Mouse (Mus musculus) embryonic facial prominence, embryonic 14.5 days (tissue): ENCODE measurements around the gene Krt80. TPM values are rescaled to one million over a fixed set of nuclear protein-coding genes. Genes with fewer than 3 reads are reported as not detected.
A peak's percentile ranks its signal among the peaks of the same experiment; 100 is the strongest.

Source experiments
- ATAC-seq: fragments of 200-750 bp; cut with Nextera tagmentation; 2 replicates; pipeline ENCODE4 v1.8.0; 2017; ENCODE audit warnings: low read depth, moderate number of reproducible peaks, moderate TSS enrichment
- DNase-seq: peaks from one replicate; pipeline ENCODE4 v3.0.0-alpha.2; 2015; ENCODE audit warnings: low spot score
- H3K27ac ChIP-seq: fragments of 300-500 bp; sonication (generic); replicated peaks from 2 replicates; pipeline ENCODE4 v1.5.1; 2014; ENCODE audit warnings: low read depth, mild to moderate bottlenecking, low read length, moderate library complexity
- H3K27me3 ChIP-seq: fragments of 300-500 bp; sonication (generic); replicated peaks from 2 replicates; pipeline ENCODE4 v1.6.1; 2014; ENCODE audit warnings: low read length; ENCODE audit not compliant: control insufficient read depth, insufficient read depth
- H3K36me3 ChIP-seq: fragments of 300-500 bp; sonication (generic); 2 replicates; pipeline ENCODE4 v1.6.1; 2014; ENCODE audit warnings: low read length, mixed read lengths; ENCODE audit not compliant: control insufficient read depth, insufficient read depth
- H3K4me1 ChIP-seq: fragments of 300-500 bp; sonication (generic); 2 replicates; pipeline ENCODE4 v1.6.1; 2014; ENCODE audit warnings: antibody characterized with exemption, low read length; ENCODE audit not compliant: control insufficient read depth, insufficient read depth
- H3K4me2 ChIP-seq: fragments of 300-500 bp; sonication (generic); 2 replicates; pipeline ENCODE4 v1.6.1; 2014; ENCODE audit warnings: low read depth, mild to moderate bottlenecking, low read length, moderate library complexity, mixed read lengths
- H3K4me3 ChIP-seq: fragments of 300-500 bp; sonication (generic); 2 replicates; pipeline ENCODE4 v1.5.1; 2014; ENCODE audit warnings: low read depth, mild to moderate bottlenecking, low read length
- H3K9ac ChIP-seq: fragments of 300-500 bp; sonication (generic); 2 replicates; pipeline ENCODE4 v1.6.1; 2014; ENCODE audit warnings: low read depth, mild to moderate bottlenecking, low read length, moderate library complexity, mixed read lengths
- H3K9me3 ChIP-seq: fragments of 300-500 bp; sonication (generic); 2 replicates; pipeline ENCODE4 v1.6.1; 2016; ENCODE audit warnings: low read length; ENCODE audit not compliant: control insufficient read depth
- WGBS: fragments of 180-500 bp; shearing (Covaris S2); extraction: QIAGEN DNeasy Blood & Tissue Kit; methylation state at CpG from one replicate; pipeline ENCODE4 v1.1.7; 2014; 5-methylcytosine and 5-hydroxymethylcytosine counted together
- polyA plus RNA-seq: library from polyadenylated mRNA; unstranded; fragments of >200 nt; fragmentation: Nextera tagmentation; extraction: Ambion mirVana; gene quantifications from 2 replicates; pipeline ENCODE4 v1.2.1, GENCODE M21; 2014

Krt80 gene
- 5.5 and 9.5 TPM in 2 replicates for polyA plus RNA-seq

GRCm38 (mm10) chr15:101370101-101370911, at the start of gene Krt80:
Gene Krt80 (minus strand): TSS chr15:101370162.
- Histone ChIP-seq H3K27ac (peak within 1 kb of the TSS; percentile 77), H3K9me3 (no peaks in the 10 kb centered on the region), H3K36me3 (no peaks in the 10 kb centered on the region), H3K4me2 (peak within 1 kb of the TSS; percentile 28; the same call in 1 of the 2 replicates), H3K4me1 (peaks cover 32% of the 10 kb centered on the region), H3K27me3 (0 out of 2 replicates have a peak, but pooled peaks cover 2% of the 10 kb centered on the region), H3K9ac (peak within 1 kb of the TSS; percentile 15; the same call in 1 of the 2 replicates), H3K4me3 (no peak within 1 kb of the TSS)
- DNase-seq (peak; percentile 93), ATAC-seq (peak; percentile 85)
- 33% methylated on average over 19 of the region's 22 CpGs for WGBS

GRCm38 (mm10) chr15:101418950-101419349, 49.0 kb upstream of the Krt80 start:
- ATAC-seq (no peak; the same call in 1 of the 2 replicates), DNase-seq (peak; percentile 54)
- H3K36me3 ChIP-seq = no peaks in the 10 kb centered on the region
- H3K4me3 ChIP-seq = no peak overlapping the region
- H3K27me3 ChIP-seq = no peaks in the 10 kb centered on the region
- H3K27ac ChIP-seq = no peak overlapping the region
- no peaks in the 10 kb centered on the region for H3K4me1 ChIP-seq
- H3K9ac ChIP-seq = no peak overlapping the region
- no peaks in the 10 kb centered on the region for H3K9me3 ChIP-seq
- no peak overlapping the region for H3K4me2 ChIP-seq
- 63% methylated on average over 4 of the region's 4 CpGs for WGBS

GRCm38 (mm10) chr15:101414807-101415565, 45.0 kb upstream of the Krt80 start:
- Histone ChIP-seq H3K27me3 (peaks cover 23% of the 10 kb centered on the region), H3K27ac (no peak overlapping the region), H3K9me3 (no peaks in the 10 kb centered on the region), H3K4me2 (no peak overlapping the region), H3K9ac (no peak overlapping the region), H3K36me3 (no peaks in the 10 kb centered on the region), H3K4me1 (no peaks in the 10 kb centered on the region; the same call in 1 of the 2 replicates), H3K4me3 (no peak overlapping the region)
- ATAC-seq (no peak), DNase-seq (no peak)
- 37% methylated on average over 11 of the region's 11 CpGs for WGBS

GRCm38 (mm10) chr15:101413916-101414635, 44.1 kb upstream of the Krt80 start:
- WGBS = 25% methylated on average over 7 of the region's 7 CpGs
- peak; percentile 34 for DNase-seq

GRCm38 (mm10) chr15:101412188-101412587, 42.2 kb upstream of the Krt80 start:
- DNase-seq (no peak), ATAC-seq (no peak)
- no peaks in the 10 kb centered on the region for H3K36me3 ChIP-seq
- peak overlapping the region; percentile 2; the same call in 1 of the 2 replicates for H3K4me3 ChIP-seq
- H3K9me3 ChIP-seq = no peaks in the 10 kb centered on the region
- no peaks in the 10 kb centered on the region; the same call in 1 of the 2 replicates for H3K4me1 ChIP-seq
- H3K27me3 ChIP-seq = peaks cover 23% of the 10 kb centered on the region
- no peak overlapping the region for H3K9ac ChIP-seq
- H3K4me2 ChIP-seq = peak overlapping the region; percentile 35
- H3K27ac ChIP-seq = no peak overlapping the region
- 15% methylated on average over 21 of the region's 31 CpGs for WGBS

More at GRCm38 (mm10) chr15:101413916-101414635, 44.1 kb upstream of the Krt80 start:
- H3K27ac ChIP-seq = no peak overlapping the region
- no peaks in the 10 kb centered on the region; the same call in 1 of the 2 replicates for H3K4me1 ChIP-seq
- no peak overlapping the region for H3K9ac ChIP-seq
- no peak for ATAC-seq
- H3K9me3 ChIP-seq = no peaks in the 10 kb centered on the region
- H3K36me3 ChIP-seq = no peaks in the 10 kb centered on the region
- peaks cover 23% of the 10 kb centered on the region for H3K27me3 ChIP-seq
- H3K4me2 ChIP-seq = no peak overlapping the region
- no peak overlapping the region for H3K4me3 ChIP-seq

- Histone ChIP-seq H3K27ac (0 out of 2 replicates have a peak within 1 kb of the TSS, but pooled peaks have one; percentile 8), H3K4me1 (no peaks in the 10 kb centered on the region; the same call in 1 of the 2 replicates), H3K4me2 (peak within 1 kb of the TSS; percentile 35), H3K9me3 (no peaks in the 10 kb centered on the region), H3K4me3 (no peak within 1 kb of the TSS), H3K36me3 (no peaks in the 10 kb centered on the region), H3K9ac (no peak within 1 kb of the TSS), H3K27me3 (peaks cover 23% of the 10 kb centered on the region)
- DNase-seq = peak; percentile 53
- ATAC-seq = peak; percentile 80
- WGBS = 57% methylated on average over 2 of the region's 2 CpGs
Observed at GRCm38 (mm10) chr15:101410775-101411174, 40.8 kb upstream of the Krt80 start, which contains the start of gene Krt7. Gene Krt7 (plus strand): TSS chr15:101411043.

GRCm38 (mm10) chr15:101398269-101398668, 28.3 kb upstream of the Krt80 start:
- Histone ChIP-seq H3K36me3 (no peaks in the 10 kb centered on the region), H3K4me2 (no peak overlapping the region), H3K27ac (no peak overlapping the region), H3K4me3 (no peak overlapping the region), H3K9ac (no peak overlapping the region), H3K27me3 (no peaks in the 10 kb centered on the region), H3K9me3 (no peaks in the 10 kb centered on the region), H3K4me1 (peaks cover 5% of the 10 kb centered on the region; the same call in 1 of the 2 replicates)
- 85% methylated on average over 8 of the region's 8 CpGs for WGBS
- DNase-seq (no peak), ATAC-seq (no peak)

GRCm38 (mm10) chr15:101397683-101398082, 27.7 kb upstream of the Krt80 start:
- 89% methylated on average over 2 of the region's 2 CpGs for WGBS
- H3K27ac ChIP-seq = no peak overlapping the region
- H3K4me1 ChIP-seq = peaks cover 5% of the 10 kb centered on the region; the same call in 1 of the 2 replicates
- no peaks in the 10 kb centered on the region for H3K9me3 ChIP-seq
- no peak overlapping the region for H3K4me3 ChIP-seq
- H3K9ac ChIP-seq = no peak overlapping the region
- no peaks in the 10 kb centered on the region for H3K36me3 ChIP-seq
- H3K27me3 ChIP-seq = no peaks in the 10 kb centered on the region
- DNase-seq (no peak), ATAC-seq (no peak)
- H3K4me2 ChIP-seq = no peak overlapping the region
